Mouse (Mus musculus) WW6 (cell line): Measurements from ENCODE around the gene Scube2.

Experiments used
- DNase-seq: peaks from one replicate; pipeline ENCODE4 v3.0.0-alpha.2; 2013; ENCODE audit warnings: low read depth, low spot score

Gene Scube2

GRCm38 (mm10) chr7:109865370-109866229 lies at the start of gene Scube2:
TSS of gene Scube2 (minus strand) at chr7:109865679.
- DNase-seq = no peak

DNA sequence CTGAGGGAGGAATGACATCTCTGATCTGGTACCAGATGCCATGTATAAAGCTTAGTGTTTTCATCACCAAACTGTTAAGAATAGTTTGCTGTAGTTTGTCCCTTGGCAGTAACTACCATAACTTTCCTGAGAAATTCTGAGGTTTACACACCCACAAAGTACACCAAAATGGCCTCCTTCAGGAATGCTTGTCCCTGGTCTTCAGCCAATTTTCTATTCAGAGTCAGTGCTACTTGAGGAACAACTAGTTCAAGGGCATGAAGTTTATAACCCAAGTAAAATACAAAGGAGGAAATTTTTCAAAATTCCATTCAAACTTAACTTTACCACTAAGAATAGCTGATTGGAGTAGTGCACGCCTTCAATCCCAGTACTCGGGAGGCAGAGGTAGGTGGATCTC lies 40.7 kb upstream of the Scube2 start:
- DNase-seq = no peak

DNA sequence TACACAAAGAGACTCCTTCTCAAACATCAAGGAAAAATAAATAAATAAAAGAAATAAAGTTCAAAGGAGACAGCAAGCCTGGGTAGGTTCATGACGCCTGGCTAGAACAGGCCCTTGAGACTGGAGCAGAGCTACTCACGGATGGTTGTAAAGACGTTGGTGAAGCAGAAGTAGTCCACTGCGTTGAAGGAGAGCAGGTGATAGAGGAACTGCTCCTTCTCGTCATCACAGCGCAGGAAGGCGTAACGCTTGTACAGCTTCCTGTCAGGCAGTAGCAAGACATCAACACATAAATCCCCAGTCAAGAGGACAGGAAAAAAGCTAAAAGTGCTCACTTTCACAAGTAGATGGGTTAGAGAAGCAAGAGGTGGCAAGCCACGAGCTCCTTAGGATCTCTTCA lies 35.4 kb upstream of the Scube2 start:
- DNase-seq = no peak

DNA sequence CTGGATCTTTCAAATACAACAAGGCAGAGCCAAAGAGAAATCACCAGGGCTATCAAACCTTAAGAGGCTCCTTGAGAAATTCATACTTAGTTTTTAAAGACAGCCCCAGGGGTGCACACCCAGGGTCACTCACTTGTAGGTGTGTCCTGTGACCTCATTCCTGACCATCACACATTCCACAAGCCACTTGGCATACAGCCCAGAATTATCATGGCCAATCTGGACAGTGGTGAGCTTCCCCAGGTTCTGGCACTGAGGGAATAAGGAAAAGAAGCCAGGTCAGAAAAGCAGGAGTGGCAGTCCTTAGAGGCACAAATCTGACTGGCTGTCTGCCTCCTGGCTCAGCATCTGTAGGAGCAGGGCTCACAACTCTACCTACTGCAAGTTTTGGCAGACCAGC lies 33.4 kb upstream of the Scube2 start:
- DNase-seq = no peak

DNA sequence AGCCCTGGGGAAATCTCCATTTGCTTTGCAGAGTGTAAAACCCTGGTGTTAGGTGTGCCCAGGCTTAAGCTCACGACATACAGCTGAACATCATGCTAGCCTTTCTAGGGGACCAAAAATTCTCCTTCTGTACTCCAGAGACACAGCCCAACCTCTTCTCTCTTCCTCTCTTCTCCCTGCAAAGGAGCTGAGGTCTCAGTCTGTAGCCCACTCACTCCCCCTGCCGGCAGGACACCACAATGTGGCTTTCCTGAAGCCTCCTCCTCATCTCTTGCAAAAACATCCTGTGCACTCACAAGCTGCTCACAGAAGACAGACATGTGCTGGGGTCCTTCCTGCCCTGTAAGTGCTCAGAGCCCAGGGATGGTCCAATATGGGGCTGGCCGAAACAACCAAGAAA lies 27.1 kb upstream of the Scube2 start:
- no peak for DNase-seq

DNA sequence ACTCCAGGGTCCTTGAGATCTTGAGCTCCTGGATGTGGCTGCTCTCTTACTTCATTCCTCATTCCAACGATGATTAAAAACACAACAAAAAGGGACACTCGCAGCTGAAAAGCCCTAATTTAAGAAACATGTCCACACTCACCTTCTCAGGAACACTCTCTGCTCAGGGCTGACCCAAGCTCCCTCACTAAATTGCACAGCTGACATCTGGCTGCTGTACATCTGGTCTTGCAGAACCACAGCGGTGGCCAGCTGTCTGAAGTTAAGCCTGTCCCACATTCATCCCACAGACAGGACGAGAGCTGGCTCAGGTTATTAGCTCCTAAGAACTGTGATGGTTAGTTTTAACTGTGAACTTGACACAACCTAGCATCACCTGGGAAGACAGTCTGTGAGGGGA lies 26.3 kb upstream of the Scube2 start:
- DNase-seq = no peak

GRCm38 (mm10) chr7:109890256-109890655 lies 24.8 kb upstream of the Scube2 start:
- DNase-seq = no peak

DNA sequence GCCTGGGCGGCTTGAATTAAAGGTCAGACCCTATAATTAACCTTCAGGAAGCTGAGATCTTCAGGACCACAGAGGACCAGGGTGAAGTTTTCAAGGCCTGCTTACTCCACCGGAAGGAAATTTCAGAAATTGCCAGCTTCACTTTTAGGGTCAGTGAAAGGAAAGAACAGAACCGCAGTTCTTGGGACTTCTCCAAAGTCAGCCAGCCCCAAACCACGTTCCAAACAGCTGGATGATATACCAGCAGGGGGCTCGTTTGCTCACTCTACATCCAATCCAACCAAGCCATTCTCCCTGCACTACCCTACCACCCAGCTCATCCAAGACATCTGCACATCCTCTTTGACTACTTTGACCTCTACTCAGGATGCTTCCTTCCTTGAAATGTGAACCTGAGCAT lies 23.8 kb upstream of the Scube2 start:
- DNase-seq = no peak

- DNase-seq = no peak
These were observed 20.8 kb upstream of the Scube2 start for GRCm38 (mm10) chr7:109886249-109886648.

GRCm38 (mm10) chr7:109882574-109882973 lies 17.1 kb upstream of the Scube2 start:
- no peak for DNase-seq

- no peak for DNase-seq
These were observed 16.2 kb upstream of the Scube2 start for GRCm38 (mm10) chr7:109881561-109882099.

GRCm38 (mm10) chr7:109879158-109879557 lies 13.7 kb upstream of the Scube2 start:
- DNase-seq = no peak

GRCm38 (mm10) chr7:109876085-109876484 lies 10.6 kb upstream of the Scube2 start:
- no peak for DNase-seq

DNA sequence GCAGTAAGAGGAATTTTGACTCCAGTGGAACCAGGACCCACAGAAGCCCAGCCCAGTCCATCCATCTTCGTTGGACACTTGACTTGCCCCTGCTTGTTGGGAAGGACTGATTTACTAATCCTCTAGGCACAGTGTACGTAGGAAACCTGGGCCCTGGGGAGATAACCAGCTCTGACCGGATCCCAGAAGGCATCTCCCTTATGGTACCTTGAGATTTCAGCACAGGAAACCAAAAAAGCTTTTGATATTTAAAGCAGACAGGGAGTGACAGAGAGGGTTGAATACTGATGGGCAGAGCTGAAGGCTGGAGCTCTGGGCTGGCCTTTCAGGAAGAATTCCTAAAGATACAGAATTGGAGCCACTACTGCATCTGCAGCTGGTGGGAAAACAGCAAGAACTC lies 10.1 kb upstream of the Scube2 start:
- DNase-seq = no peak

DNA sequence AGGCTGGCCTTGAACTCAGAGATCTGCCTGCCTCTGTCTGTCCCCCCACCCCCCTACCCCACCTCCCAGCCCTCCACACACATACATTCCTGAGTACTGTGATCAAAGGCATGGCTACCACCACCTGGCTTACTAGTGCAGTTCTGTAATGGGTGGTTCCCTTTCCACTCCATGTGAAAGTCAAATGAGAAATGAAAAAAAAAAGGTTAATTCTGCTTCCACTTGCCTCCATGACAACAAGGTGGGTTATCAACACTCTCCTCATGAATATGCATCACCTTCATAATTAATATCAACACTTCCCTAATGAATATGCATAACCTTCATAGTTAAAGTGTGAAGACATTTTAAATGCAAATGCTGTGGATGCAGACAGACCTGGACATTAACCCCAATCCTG lies 9.6 kb upstream of the Scube2 start:
- DNase-seq = no peak

DNA sequence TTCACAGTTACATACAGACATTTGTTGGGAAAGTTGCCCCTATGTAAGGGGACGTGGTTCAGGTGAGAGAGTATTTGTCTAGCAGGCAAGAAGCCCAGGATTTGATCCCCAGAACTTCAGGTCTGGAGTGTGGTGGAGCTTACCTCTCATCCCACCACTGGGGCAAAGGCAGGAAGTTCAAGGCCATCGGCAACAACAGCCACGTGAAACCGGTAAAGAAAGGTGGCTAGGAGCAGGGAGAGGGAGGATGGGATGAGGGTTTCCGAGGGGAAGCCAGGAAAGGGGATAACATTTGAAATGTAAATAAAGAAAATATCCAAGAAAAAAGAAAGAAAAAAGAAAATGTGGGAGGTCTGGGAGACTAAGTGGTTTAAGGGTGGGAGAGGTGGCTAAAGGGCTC lies 7.7 kb upstream of the Scube2 start:
- no peak for DNase-seq

DNA sequence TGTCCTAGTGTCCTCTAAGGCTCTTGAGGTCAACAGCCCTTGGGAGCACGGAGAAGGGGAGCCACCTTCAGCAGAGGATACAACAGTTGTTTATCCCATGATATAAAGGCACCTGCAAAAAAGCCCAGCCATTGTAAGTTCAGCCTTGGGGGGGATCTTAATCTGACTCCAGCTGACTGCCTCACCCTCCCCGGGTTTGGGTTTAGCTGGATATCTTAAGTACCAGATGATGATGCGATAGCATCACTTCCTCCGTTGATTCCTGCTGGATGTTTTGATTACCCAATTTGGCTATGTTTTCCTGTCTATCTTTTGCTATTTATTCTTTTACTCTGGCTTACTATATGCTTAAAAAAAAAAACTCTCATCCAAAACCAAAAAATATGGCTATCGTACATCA lies 5.8 kb upstream of the Scube2 start:
- DNase-seq = no peak

- no peak for DNase-seq
These were observed 3.0 kb upstream of the Scube2 start for GRCm38 (mm10) chr7:109868498-109868897.

DNA sequence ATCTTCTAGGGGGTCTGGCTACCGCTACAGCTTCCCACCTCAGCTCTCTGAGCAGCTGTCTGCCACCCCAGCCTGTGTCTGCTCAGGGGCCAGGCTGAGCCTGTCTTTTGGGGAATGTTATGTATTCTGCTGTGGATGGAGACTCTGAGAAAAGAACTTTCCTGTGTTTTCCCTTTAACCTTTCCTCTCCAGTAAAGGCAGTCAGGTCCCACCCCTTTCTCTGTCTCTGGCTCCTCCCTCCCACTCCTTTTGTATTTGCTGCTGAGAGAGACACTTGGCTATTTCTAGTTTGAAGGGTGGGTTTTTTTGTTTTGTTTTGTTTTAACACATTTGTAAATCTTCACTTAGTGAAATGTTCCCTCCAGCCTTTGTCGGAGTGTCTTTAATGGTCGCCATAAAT lies 1.2 kb upstream of the Scube2 start:
- DNase-seq = no peak

DNA sequence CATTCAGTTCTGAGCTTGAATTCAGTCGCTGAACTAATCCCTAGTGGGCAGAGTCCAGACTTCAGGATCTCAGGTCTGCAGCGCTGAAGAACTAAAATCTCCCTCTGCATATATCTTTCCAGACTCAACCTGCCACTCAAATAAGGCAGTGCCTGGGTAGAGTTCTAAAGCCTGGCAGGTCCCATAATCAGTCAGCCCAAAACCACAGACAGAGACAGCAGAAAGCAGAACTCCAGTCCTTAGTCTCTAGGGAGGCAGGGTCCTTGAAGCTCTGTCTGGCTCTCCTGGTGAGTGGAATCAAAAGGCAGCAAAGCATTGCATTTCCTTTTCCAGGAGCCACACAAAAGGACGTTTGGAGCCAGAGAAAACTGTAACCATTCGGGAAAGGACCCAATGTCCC lies 1.9 kb downstream of the Scube2 start:
- no peak for DNase-seq

DNA sequence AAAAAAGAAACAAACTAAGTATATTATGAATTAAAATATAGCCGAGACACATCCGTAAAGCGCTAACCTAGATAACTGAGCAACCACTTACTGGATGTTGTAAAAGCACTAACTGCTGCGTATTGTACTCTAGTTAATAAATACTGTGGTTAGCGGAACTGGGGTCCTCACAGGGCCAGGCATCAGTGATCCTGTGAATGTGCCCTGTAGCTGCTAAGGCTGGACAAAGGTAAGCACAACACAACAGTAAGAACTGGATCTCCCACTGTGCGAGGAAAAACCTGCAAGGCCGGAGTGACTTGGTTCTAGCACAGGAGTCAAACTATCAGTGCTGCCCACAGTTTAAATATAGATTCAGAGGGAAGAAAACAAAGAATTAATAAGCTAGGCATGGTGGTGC lies 5.3 kb downstream of the Scube2 start:
- no peak for DNase-seq

GRCm38 (mm10) chr7:109859354-109859753 lies 6.1 kb downstream of the Scube2 start:
- DNase-seq = no peak

- DNase-seq = no peak
These were observed 12.7 kb downstream of the Scube2 start for GRCm38 (mm10) chr7:109852752-109853212.
